In the genomic region with DNA sequence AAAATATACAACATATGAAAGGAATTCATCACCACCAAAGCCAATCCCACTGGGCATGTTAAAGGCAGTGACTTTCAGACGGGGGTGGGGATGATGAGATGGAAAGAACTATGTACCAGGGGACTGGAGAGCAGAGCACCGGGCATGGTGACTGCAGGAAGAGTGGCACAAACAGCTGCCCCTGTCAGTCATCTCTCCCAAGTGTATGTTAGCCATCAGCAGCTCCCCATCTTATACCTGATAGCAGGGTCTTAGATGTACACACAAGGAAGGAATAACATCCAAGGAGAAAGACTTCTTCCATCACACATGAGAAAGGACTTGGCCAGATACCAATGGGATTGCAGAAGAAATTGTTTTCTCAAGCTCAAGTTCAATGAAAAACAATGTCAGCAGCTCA, we compare ENCODE assay signal across 29 mouse cellular contexts.
"Had no signal": no experiment of that assay in that cellular context is flagged by ENCODE, and none has a peak within 500 bp of the region (broad histone marks: within the 10 kb centered on the region; RNA-seq: fewer than 3 reads in every experiment).

No protein-coding gene starts in this region.

- H3K36me3 ChIP-seq: limb, embryonic 10.5 days; limb, embryonic 12.5 days; limb, embryonic 13.5 days; limb, embryonic 15.5 days; liver, embryonic 12.5 days; liver, embryonic 13.5 days; liver, embryonic 15.5 days; lung, embryonic 15.5 days; midbrain, embryonic 10.5 days; midbrain, embryonic 12.5 days; midbrain, embryonic 15.5 days; neural tube, embryonic 12.5 days; neural tube, embryonic 13.5 days had no signal

- H3K4me3 ChIP-seq: left cerebral cortex, adult 2 months; limb, embryonic 10.5 days; limb, embryonic 12.5 days; limb, embryonic 13.5 days; limb, embryonic 15.5 days; liver, embryonic 12.5 days; liver, embryonic 13.5 days; liver, embryonic 15.5 days; lung, embryonic 15.5 days; megakaryocyte, embryonic 14.5 days; midbrain, embryonic 10.5 days; midbrain, embryonic 12.5 days; midbrain, embryonic 15.5 days; neural tube, embryonic 12.5 days; neural tube, embryonic 13.5 days had no signal

- H3K27me3 ChIP-seq: limb, embryonic 12.5 days; limb, embryonic 13.5 days; limb, embryonic 15.5 days; liver, embryonic 12.5 days; liver, embryonic 13.5 days; liver, embryonic 15.5 days; lung, embryonic 15.5 days; megakaryocyte, embryonic 14.5 days; midbrain, embryonic 12.5 days; midbrain, embryonic 15.5 days; neural tube, embryonic 12.5 days; neural tube, embryonic 13.5 days had no signal

- H3K4me2 ChIP-seq: limb, embryonic 12.5 days; limb, embryonic 13.5 days; limb, embryonic 15.5 days; liver, embryonic 11.5 days; liver, embryonic 12.5 days; liver, embryonic 13.5 days; liver, embryonic 15.5 days; lung, embryonic 14.5 days; lung, embryonic 15.5 days; midbrain, embryonic 12.5 days; midbrain, embryonic 15.5 days; neural tube, embryonic 12.5 days; neural tube, embryonic 13.5 days had no signal

- DNase-seq: left cerebral cortex, postnatal 4 days; liver; liver, embryonic 13.5 days; liver, postnatal 0 days; lung, adult 18-20 months; lung, adult 2 months; lung, embryonic 14.5 days; lung, postnatal 36 days; lung, postnatal 4 days; midbrain, embryonic 14.5 days had no signal

- H3K9me3 ChIP-seq: limb, embryonic 10.5 days; limb, embryonic 12.5 days; limb, embryonic 13.5 days; limb, embryonic 15.5 days; liver, embryonic 12.5 days; liver, embryonic 13.5 days; liver, embryonic 15.5 days; lung, embryonic 15.5 days; megakaryocyte, embryonic 14.5 days; midbrain, embryonic 10.5 days; midbrain, embryonic 15.5 days; neural tube, embryonic 12.5 days; neural tube, embryonic 13.5 days had no signal

- H3K4me1 ChIP-seq: limb, embryonic 10.5 days; limb, embryonic 12.5 days; limb, embryonic 13.5 days; limb, embryonic 15.5 days; liver, embryonic 12.5 days; liver, embryonic 13.5 days; liver, embryonic 15.5 days; megakaryocyte, embryonic 14.5 days; midbrain, embryonic 12.5 days; midbrain, embryonic 15.5 days; neural tube, embryonic 12.5 days; neural tube, embryonic 13.5 days had no signal

- H3K27ac ChIP-seq: left cerebral cortex, adult 2 months; limb, embryonic 10.5 days; limb, embryonic 12.5 days; limb, embryonic 13.5 days; limb, embryonic 15.5 days; liver, embryonic 12.5 days; liver, embryonic 13.5 days; liver, embryonic 14.5 days; liver, embryonic 15.5 days; lung, embryonic 15.5 days; macrophage; midbrain, embryonic 10.5 days; midbrain, embryonic 12.5 days; midbrain, embryonic 15.5 days; neural tube, embryonic 12.5 days; neural tube, embryonic 13.5 days had no signal

- H3K9ac ChIP-seq: limb, embryonic 12.5 days; limb, embryonic 13.5 days; limb, embryonic 15.5 days; liver, embryonic 12.5 days; liver, embryonic 13.5 days; liver, embryonic 14.5 days; liver, embryonic 15.5 days; liver, postnatal 0 days; lung, embryonic 14.5 days; lung, embryonic 15.5 days; midbrain, embryonic 12.5 days; midbrain, embryonic 15.5 days; neural tube, embryonic 12.5 days; neural tube, embryonic 13.5 days had no signal

- ATAC-seq: liver, embryonic 12.5 days; liver, postnatal 0 days; lung, postnatal 0 days; midbrain, embryonic 15.5 days; midbrain, embryonic 16.5 days had no signal
